Mouse (Mus musculus) MEL (cell line): ENCODE results near the gene Map3k10. TPM values are rescaled to one million over a fixed set of nuclear protein-coding genes. Genes with fewer than 3 reads are reported as not detected.

Source experiments
- DNase-seq: peaks from one replicate; pipeline ENCODE4 v3.0.0; 2011; ENCODE audit warnings: low read depth, low spot score
- H3K27ac ChIP-seq: 2 replicates; pipeline ENCODE4 v1.5.1; 2012; ENCODE audit warnings: low read depth, mild to moderate bottlenecking, control low read depth, low read length, moderate library complexity; ENCODE audit not compliant: control insufficient read depth
- H3K27me3 ChIP-seq, 2 experiments: fragments of 150-350 bp in 1 of 2; sonication (generic) in 1 of 2; 2 replicates each; pipeline ENCODE4 v1.6.1; 2012; ENCODE audit warnings: low read length in 2 of 2, mild to moderate bottlenecking in 2 of 2, improper control_type of control experiment in 1 of 2, moderate library complexity in 1 of 2; ENCODE audit not compliant: insufficient read depth in 2 of 2, control insufficient read depth in 1 of 2
- H3K36me3 ChIP-seq, 2 experiments: 2 replicates each; pipeline ENCODE4 v1.6.1; 2012 to 2014; ENCODE audit warnings: low read length in 2 of 2, improper control_type of control experiment in 1 of 2, inconsistent platforms in 1 of 2, mild to moderate bottlenecking in 1 of 2; ENCODE audit not compliant: insufficient read depth in 2 of 2, control insufficient read depth in 1 of 2
- H3K4me1 ChIP-seq, 2 experiments: fragments of 150-350 bp in 1 of 2; sonication (generic) in 1 of 2; 2 replicates each; pipeline ENCODE4 v1.6.1; 2012; ENCODE audit warnings: low read length in 2 of 2, improper control_type of control experiment in 1 of 2, mild to moderate bottlenecking in 1 of 2; ENCODE audit not compliant: insufficient read depth in 2 of 2, control insufficient read depth in 1 of 2
- H3K4me3 ChIP-seq, 2 experiments: fragments of 150-350 bp in 1 of 2; sonication (generic) in 1 of 2; 2 replicates each; pipeline ENCODE4 v1.5.1; 2012; ENCODE audit warnings: low read depth in 2 of 2, low read length in 2 of 2, mild to moderate bottlenecking in 2 of 2, moderate library complexity in 2 of 2, control low read depth in 1 of 2, improper control_type of control experiment in 1 of 2; ENCODE audit not compliant: control insufficient read depth in 1 of 2, insufficient read depth in 1 of 2
- H3K79me2 ChIP-seq: 2 replicates; pipeline ENCODE4 v1.6.1; 2012; ENCODE audit warnings: mild to moderate bottlenecking, low read length, moderate library complexity; ENCODE audit not compliant: control insufficient read depth, poor library complexity, insufficient read depth
- H3K9ac ChIP-seq: 2 replicates; pipeline ENCODE4 v1.6.1; 2012; ENCODE audit warnings: low read depth, mild to moderate bottlenecking, control low read depth, low read length, moderate library complexity; ENCODE audit not compliant: control insufficient read depth, poor library complexity, severe bottlenecking
- H3K9me3 ChIP-seq: fragments of 150-350 bp; sonication (generic); replicated peaks from 2 replicates; pipeline ENCODE4 v1.6.1; 2012; ENCODE audit warnings: mild to moderate bottlenecking, low read length, improper control_type of control experiment, moderate library complexity; ENCODE audit not compliant: insufficient read depth
- CHD1 ChIP-seq: IDR thresholded peaks from 2 replicates; pipeline ENCODE4 v1.6.1; 2012; ENCODE audit warnings: low read depth, mild to moderate bottlenecking, inconsistent platforms, low read length, improper control_type of control experiment
- CHD2 ChIP-seq: IDR thresholded peaks from 2 replicates; pipeline ENCODE4 v1.6.1; 2011; ENCODE audit warnings: low read length, improper control_type of control experiment
- CTCF ChIP-seq, 3 experiments: IDR thresholded peaks in 2 of 3; conservative IDR thresholded peaks in 1 of 3; 2 replicates each; pipeline ENCODE4 v1.5.1; 2011 to 2012; ENCODE audit warnings: low read length in 3 of 3, low read depth in 2 of 3, mild to moderate bottlenecking in 2 of 3, improper control_type of control experiment in 1 of 3, inconsistent platforms in 1 of 3, mixed read lengths in 1 of 3, moderate library complexity in 1 of 3; ENCODE audit not compliant: control insufficient read depth in 1 of 3, insufficient read depth in 1 of 3, poor library complexity in 1 of 3, severe bottlenecking in 1 of 3
- ELF1 ChIP-seq: IDR thresholded peaks from 2 replicates; pipeline ENCODE4 v1.6.1; 2014; ENCODE audit warnings: low read depth, mild to moderate bottlenecking, inconsistent platforms, low read length, improper control_type of control experiment, moderate library complexity
- EP300 ChIP-seq, 2 experiments: IDR thresholded peaks; 2 replicates each; pipeline ENCODE4 v1.6.1; 2011; ENCODE audit warnings: improper control_type of control experiment in 2 of 2, low read length in 2 of 2, low read depth in 1 of 2, mild to moderate bottlenecking in 1 of 2
- JUND ChIP-seq: IDR thresholded peaks from 2 replicates; pipeline ENCODE4 v1.6.1; 2011; ENCODE audit warnings: low read depth, mild to moderate bottlenecking, improper control_type of control experiment, low read length
- MAFK ChIP-seq: IDR thresholded peaks from 2 replicates; pipeline ENCODE4 v1.6.1; 2011; ENCODE audit warnings: low read depth, mild to moderate bottlenecking, low read length, improper control_type of control experiment, borderline replicate concordance
- MEF2A ChIP-seq: IDR thresholded peaks from 2 replicates; pipeline ENCODE4 v1.6.1; 2014; ENCODE audit warnings: low read depth, mild to moderate bottlenecking, inconsistent platforms, low read length, improper control_type of control experiment; ENCODE audit not compliant: poor library complexity, insufficient replicate concordance, severe bottlenecking; ENCODE audit errors: extremely low read depth
- MYB ChIP-seq: IDR thresholded peaks from 2 replicates; pipeline ENCODE4 v1.6.1; 2011; ENCODE audit warnings: mild to moderate bottlenecking, low read depth, low read length, improper control_type of control experiment
- MYC ChIP-seq: IDR thresholded peaks from 2 replicates; pipeline ENCODE4 v1.6.1; 2011; ENCODE audit warnings: low read depth, mild to moderate bottlenecking, low read length, improper control_type of control experiment, moderate library complexity
- POLR2A ChIP-seq, 2 experiments: IDR thresholded peaks; 2 replicates each; pipeline ENCODE4 v1.6.1; 2011 to 2012; ENCODE audit warnings: low read length in 2 of 2, mild to moderate bottlenecking in 2 of 2, control low read depth in 1 of 2, improper control_type of control experiment in 1 of 2, low read depth in 1 of 2, moderate library complexity in 1 of 2; ENCODE audit not compliant: control insufficient read depth in 1 of 2, insufficient read depth in 1 of 2, poor library complexity in 1 of 2
- POLR2AphosphoS2 ChIP-seq: IDR thresholded peaks from 2 replicates; pipeline ENCODE4 v1.6.1; 2011; ENCODE audit warnings: low read length, improper control_type of control experiment
- RAD21 ChIP-seq: IDR thresholded peaks from 2 replicates; pipeline ENCODE4 v1.6.1; 2011; ENCODE audit warnings: mild to moderate bottlenecking, low read depth, low read length, improper control_type of control experiment
- RCOR1 ChIP-seq: IDR thresholded peaks from 2 replicates; pipeline ENCODE4 v1.6.1; 2012; ENCODE audit warnings: low read depth, mild to moderate bottlenecking, inconsistent platforms, low read length, improper control_type of control experiment
- SIN3A ChIP-seq: IDR thresholded peaks from 2 replicates; pipeline ENCODE4 v1.6.1; 2012; ENCODE audit warnings: low read length, improper control_type of control experiment, inconsistent platforms
- SMC3 ChIP-seq: IDR thresholded peaks from 2 replicates; pipeline ENCODE4 v1.6.1; 2011; ENCODE audit warnings: low read depth, low read length, improper control_type of control experiment
- TBP ChIP-seq: IDR thresholded peaks from 2 replicates; pipeline ENCODE4 v1.8.0; 2011; ENCODE audit warnings: low read depth, low read length, improper control_type of control experiment
- TCF12 ChIP-seq: IDR thresholded peaks from 2 replicates; pipeline ENCODE4 v1.6.1; 2014; ENCODE audit warnings: low read depth, mild to moderate bottlenecking, inconsistent platforms, low read length, improper control_type of control experiment, moderate library complexity
- UBTF ChIP-seq: IDR thresholded peaks from 2 replicates; pipeline ENCODE4 v1.6.1; 2012; ENCODE audit warnings: low read depth, mild to moderate bottlenecking, inconsistent platforms, low read length, improper control_type of control experiment, moderate library complexity, borderline replicate concordance; ENCODE audit not compliant: insufficient read depth
- ZC3H11A ChIP-seq: IDR thresholded peaks from 2 replicates; pipeline ENCODE4 v1.6.1; 2012; ENCODE audit warnings: low read depth, mild to moderate bottlenecking, inconsistent platforms, low read length, improper control_type of control experiment
- ZNF384 ChIP-seq: IDR thresholded peaks from 2 replicates; pipeline ENCODE4 v1.6.1; 2012; ENCODE audit warnings: low read depth, mild to moderate bottlenecking, inconsistent platforms, low read length, improper control_type of control experiment
- polyA plus RNA-seq, 2 experiments: library from polyadenylated mRNA; stranded (reverse) in 1 of 2; unstranded in 1 of 2; fragments of >175 nt in 1 of 2; fragments of >200 nt in 1 of 2; gene quantifications; 2 replicates each; pipeline versions ENCODE4 v1.2.1 to v1.2.4; 2012; ENCODE audit warnings: low replicate concordance in 2 of 2, low read depth in 1 of 2; ENCODE audit not compliant: insufficient read length in 2 of 2, insufficient read depth in 1 of 2, missing spikeins in 1 of 2
- total RNA-seq: library from RNA; depleted of rRNA; stranded (reverse); fragments of 300-350 nt; gene quantifications from 2 replicates; pipeline ENCODE4 v1.2.3, GENCODE M21; 2012

Gene Map3k10
- total and polyA plus RNA-seq, 3 experiments: 22.0 to 33.3 TPM; not detected in 1

DNA sequence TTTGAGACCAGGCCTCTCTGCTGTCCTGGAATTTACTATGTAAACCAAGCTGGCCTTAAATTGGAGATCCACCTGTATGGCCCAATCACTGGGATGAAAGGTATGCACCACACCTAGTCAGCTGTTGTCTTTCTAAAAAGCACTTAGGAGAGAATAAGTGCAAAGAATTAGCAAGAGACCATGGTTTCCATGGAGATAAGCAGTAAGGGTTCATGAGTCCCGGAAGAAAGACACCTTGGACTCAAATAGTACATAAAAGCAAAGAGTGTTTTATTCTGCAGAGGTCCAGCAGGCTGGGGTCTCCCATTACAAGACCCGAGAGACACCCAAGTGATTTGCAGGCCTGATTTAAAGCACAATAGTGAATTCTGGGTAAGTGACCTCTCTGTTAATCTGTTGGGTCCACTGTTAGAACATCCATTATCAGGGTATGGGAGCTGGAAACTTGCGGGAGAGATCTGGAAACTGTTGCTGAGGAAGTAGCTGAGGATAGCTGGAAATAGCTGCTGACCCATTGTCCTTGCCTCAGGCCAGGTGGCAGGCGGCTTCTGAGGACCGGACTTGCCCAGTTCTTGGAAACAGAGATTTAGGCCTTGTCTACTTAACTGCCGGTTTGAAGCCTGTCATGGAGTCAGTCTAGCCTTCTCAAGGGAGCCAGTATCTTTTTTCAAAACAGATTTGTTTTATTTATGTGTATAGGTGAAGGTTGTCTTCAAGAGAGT, 27.0 kb downstream of the Map3k10 start:
- H3K9ac ChIP-seq: no peak overlapping the region
- no peaks in the 10 kb centered on the region for H3K36me3 ChIP-seq
- no peaks in the 10 kb centered on the region for H3K27me3 ChIP-seq
- no peak for DNase-seq
- H3K4me3 ChIP-seq: no peak overlapping the region
- no peaks in the 10 kb centered on the region for H3K79me2 ChIP-seq
- no peak overlapping the region for H3K27ac ChIP-seq
- H3K9me3 ChIP-seq: no peaks in the 10 kb centered on the region
- TF ChIP-seq SMC3 (no peak), CHD2 (no peak), CTCF (IDR thresholded peaks at IDR 0.05 in 2 of 3, conservative IDR thresholded peaks at IDR 0.05 in 1 of 3; ENCODE audit: control insufficient read depth in 1 of 3, insufficient read depth in 1 of 3, low read depth in 2 of 3, low read length in 3 of 3, poor library complexity in 1 of 3, severe bottlenecking in 1 of 3) (no peak), SIN3A (no peak), MYB (no peak), UBTF (no peak), POLR2A (IDR thresholded peaks at IDR 0.05; ENCODE audit: control insufficient read depth in 1 of 2, insufficient read depth in 1 of 2, low read depth in 1 of 2, low read length in 2 of 2, poor library complexity in 1 of 2) (no peak), ZNF384 (no peak), RAD21 (no peak), RCOR1 (no peak), POLR2AphosphoS2 (no peak), TBP (no peak), ZC3H11A (no peak), JUND (no peak), MEF2A (no peak), MYC (no peak), CHD1 (no peak)
- H3K4me1 ChIP-seq: peaks cover 0 to 6% of the 10 kb centered on the region in 2 experiments; a peak in 1 of 4 replicates

DNA sequence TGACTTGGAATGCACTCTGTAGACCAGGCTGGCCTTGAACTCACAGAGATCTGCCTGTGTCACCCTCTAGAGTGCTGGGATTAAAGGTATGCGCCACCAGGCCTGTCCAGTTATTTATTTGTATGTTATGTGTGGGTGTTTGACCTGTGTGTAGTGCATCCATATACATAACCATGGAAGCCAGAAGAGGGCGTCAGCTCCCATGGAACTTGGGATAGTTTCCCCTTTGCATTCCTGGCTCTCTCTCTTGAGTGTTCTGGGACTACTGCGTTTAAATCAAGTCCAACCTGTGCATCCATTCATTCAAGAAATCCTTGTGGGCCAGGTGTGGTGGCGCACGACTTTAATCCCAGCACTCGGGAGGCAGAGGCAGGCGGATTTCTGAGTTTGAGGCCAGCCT, 27.9 kb downstream of the Map3k10 start:
- DNase-seq: no peak
- Histone ChIP-seq H3K4me3 (no peak overlapping the region), H3K9ac (no peak overlapping the region)

More for the DNA sequence above, 27.9 kb downstream of the Map3k10 start:
- Histone ChIP-seq H3K79me2 (no peaks in the 10 kb centered on the region), H3K36me3 (no peaks in the 10 kb centered on the region), H3K27ac (no peak overlapping the region), H3K9me3 (no peaks in the 10 kb centered on the region), H3K4me1 (peaks cover 0 to 5% of the 10 kb centered on the region in 2 experiments; a peak in 1 of 4 replicates), H3K27me3 (no peaks in the 10 kb centered on the region)
- TF ChIP-seq ELF1 (no peak), MEF2A (no peak), TCF12 (no peak), EP300 (IDR thresholded peaks at IDR 0.05; ENCODE audit: low read depth in 1 of 2, low read length in 2 of 2) (no peak), MAFK (no peak), MYC (no peak)
